Mouse (Mus musculus): ENCODE results near the gene Kdsr. TPM values are rescaled to one million over a fixed set of nuclear protein-coding genes. Genes with fewer than 3 reads are reported as not detected.

Kdsr gene
- polyA plus RNA-seq, 1 experiment from 2014 or later = 7.4 TPM

DNA sequence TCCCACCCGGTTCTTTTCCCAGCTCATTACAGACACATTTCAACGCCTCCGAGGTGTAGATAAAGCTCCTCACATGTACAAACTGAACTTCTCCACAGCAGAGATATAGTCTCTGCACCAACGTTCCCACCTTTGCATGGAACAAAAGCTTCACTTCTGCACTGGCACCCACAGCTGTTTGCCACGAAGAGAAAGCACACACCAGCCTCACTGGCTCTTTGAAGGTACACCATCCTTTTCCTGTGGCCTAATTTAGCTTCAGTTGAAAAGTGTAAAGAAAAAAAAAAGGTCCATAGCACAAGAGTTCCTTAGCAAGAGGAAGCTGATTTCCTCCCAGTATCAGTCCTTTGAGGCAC, 71.4 kb downstream of the Kdsr start:
- ATAC-seq (replicated peaks; ENCODE audit: insufficient number of reproducible peaks, insufficient read depth, low FRiP score, low read depth) = no peak
- Histone ChIP-seq H3K27ac (no peak overlapping the region), H3K36me3 (no peaks in the 10 kb centered on the region), H3K4me2 (peak overlapping the region; percentile 32), H3K9ac (no peak overlapping the region), H3K9me3 (replicated peaks) (no peaks in the 10 kb centered on the region), H3K4me3 (no peak overlapping the region), H3K27me3 (no peaks in the 10 kb centered on the region), H3K4me1 (replicated peaks) (peaks cover 13% of the 10 kb centered on the region)
- WGBS = 26% methylated on average over 5 of the region's 5 CpGs

DNA sequence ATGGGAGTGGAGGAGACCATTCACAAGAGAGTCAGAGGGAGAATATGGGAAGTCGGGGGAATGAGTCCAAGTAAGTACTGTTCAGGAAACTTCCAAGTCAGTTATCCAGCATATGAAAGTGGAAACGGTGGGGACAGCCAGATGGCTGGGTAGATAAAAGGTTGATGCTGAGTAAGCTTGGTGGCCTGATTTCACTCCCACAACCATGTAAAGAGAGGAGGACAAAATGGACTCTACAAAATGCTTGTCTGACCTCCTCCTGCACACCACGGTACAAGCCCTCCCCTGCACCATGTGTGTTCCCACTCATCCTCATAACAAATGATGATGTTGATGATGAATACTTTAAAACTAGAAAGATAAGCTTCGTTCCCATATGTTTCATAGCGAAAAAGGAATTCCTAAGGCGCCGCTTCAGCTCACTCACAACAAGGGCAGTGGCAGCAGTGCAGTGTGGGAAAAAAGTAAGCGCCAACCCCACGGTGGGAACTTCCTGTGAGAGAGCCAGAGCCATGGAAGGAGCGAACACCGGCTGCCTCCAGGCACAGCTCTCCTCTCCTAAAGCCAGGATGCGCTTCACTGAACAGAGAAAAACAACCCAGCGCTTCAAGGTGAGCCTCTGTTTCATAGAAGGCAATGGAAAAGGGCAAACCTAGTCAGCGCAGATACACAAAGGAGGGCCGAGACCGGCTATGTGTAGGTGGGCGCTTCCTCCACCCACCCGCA, 71.9 kb downstream of the Kdsr start:
- no peak overlapping the region for H3K9ac ChIP-seq

DNA sequence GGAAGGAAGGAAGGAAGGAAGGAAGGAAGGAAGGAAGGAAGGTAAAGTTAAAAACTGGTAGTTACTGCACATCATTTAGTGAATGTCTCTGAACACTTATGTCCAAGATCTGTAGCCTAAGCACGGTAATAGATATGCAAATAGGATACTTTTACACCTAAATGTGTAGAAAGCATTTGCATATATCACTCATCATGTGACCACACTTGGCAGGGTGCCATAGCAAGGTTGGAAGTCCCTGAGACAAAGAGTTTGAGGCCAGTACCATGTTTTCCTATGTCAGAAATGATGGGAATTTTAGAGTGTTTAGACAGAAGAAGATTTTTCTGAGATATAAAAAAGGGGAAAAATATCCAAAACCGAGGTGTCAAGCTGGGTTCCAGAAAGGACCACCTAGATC, 73.8 kb downstream of the Kdsr start:
- Histone ChIP-seq H3K4me1 (replicated peaks) (peaks cover 13% of the 10 kb centered on the region), H3K4me2 (no peak overlapping the region), H3K9me3 (replicated peaks) (no peaks in the 10 kb centered on the region), H3K36me3 (no peaks in the 10 kb centered on the region), H3K4me3 (no peak overlapping the region), H3K27ac (no peak overlapping the region), H3K9ac (no peak overlapping the region), H3K27me3 (no peaks in the 10 kb centered on the region)
- 76% methylated on average over 2 of the region's 2 CpGs for WGBS
- no peak for ATAC-seq (replicated peaks; ENCODE audit: insufficient number of reproducible peaks, insufficient read depth, low FRiP score, low read depth)

More for the DNA sequence above, 71.9 kb downstream of the Kdsr start:
- Histone ChIP-seq H3K27ac (no peak overlapping the region), H3K27me3 (no peaks in the 10 kb centered on the region), H3K4me2 (peak overlapping the region; percentile 32), H3K9me3 (replicated peaks) (no peaks in the 10 kb centered on the region), H3K36me3 (no peaks in the 10 kb centered on the region), H3K4me3 (no peak overlapping the region), H3K4me1 (replicated peaks) (peaks cover 13% of the 10 kb centered on the region)
- no peak for ATAC-seq (replicated peaks; ENCODE audit: insufficient number of reproducible peaks, insufficient read depth, low FRiP score, low read depth)
- WGBS = 61% methylated on average over 18 of the region's 18 CpGs

DNA sequence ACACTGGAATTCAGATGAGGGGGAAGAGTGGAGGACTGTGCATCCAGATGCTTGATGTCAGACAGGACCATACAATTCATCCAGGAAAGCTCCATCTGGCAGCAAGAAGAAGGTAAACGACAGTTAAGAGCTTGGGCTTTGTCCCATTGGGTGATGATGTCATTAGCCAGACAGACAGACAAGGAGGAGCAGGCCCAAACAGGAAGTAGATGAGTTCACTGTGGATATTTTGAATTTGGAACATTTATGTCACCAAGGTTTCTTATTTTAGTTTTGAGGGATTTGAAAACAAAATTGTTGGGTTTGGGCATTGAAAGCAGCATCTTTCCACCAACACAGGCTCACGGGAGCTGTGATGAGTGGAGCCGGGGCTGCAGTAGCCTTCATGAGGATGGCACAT, 75.0 kb downstream of the Kdsr start:
- H3K4me1 ChIP-seq (replicated peaks) = peaks cover 13% of the 10 kb centered on the region
- H3K36me3 ChIP-seq = no peaks in the 10 kb centered on the region
- H3K27ac ChIP-seq = no peak overlapping the region
- H3K4me2 ChIP-seq = no peak overlapping the region
- no peak overlapping the region for H3K9ac ChIP-seq
- H3K27me3 ChIP-seq = no peaks in the 10 kb centered on the region
- no peak for ATAC-seq (replicated peaks; ENCODE audit: insufficient number of reproducible peaks, insufficient read depth, low FRiP score, low read depth)
- no peak overlapping the region for H3K4me3 ChIP-seq
- 69% methylated on average over 3 of the region's 3 CpGs for WGBS
- H3K9me3 ChIP-seq (replicated peaks) = no peaks in the 10 kb centered on the region

DNA sequence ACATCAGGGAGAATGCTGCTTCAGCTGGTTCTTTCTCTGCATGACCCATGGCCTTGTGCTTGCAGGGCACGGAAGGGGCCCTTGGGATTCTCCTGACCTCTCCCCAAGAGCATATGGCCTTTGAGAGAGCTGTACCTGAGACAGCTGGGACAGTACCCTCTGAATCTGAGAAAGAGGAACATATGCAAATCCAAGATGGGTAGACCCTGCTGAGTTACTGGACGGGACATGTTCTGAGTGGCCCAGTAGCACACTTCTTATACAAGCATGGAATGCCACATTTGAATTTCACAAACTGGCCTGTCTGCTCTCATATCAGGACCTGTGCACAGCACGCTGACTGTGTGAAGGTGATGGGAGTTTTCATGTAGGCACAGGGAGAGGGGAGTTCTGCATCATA, 76.7 kb downstream of the Kdsr start:
- H3K9ac ChIP-seq = no peak overlapping the region
- no peak overlapping the region for H3K27ac ChIP-seq
- no peaks in the 10 kb centered on the region for H3K27me3 ChIP-seq
- H3K4me3 ChIP-seq = no peak overlapping the region
- H3K4me2 ChIP-seq = no peak overlapping the region
- no peaks in the 10 kb centered on the region for H3K36me3 ChIP-seq
- no peaks in the 10 kb centered on the region for H3K9me3 ChIP-seq (replicated peaks)
- H3K4me1 ChIP-seq (replicated peaks) = peaks cover 5% of the 10 kb centered on the region
- ATAC-seq (replicated peaks; ENCODE audit: insufficient number of reproducible peaks, insufficient read depth, low FRiP score, low read depth) = no peak
- 93% methylated on average over 3 of the region's 3 CpGs for WGBS

DNA sequence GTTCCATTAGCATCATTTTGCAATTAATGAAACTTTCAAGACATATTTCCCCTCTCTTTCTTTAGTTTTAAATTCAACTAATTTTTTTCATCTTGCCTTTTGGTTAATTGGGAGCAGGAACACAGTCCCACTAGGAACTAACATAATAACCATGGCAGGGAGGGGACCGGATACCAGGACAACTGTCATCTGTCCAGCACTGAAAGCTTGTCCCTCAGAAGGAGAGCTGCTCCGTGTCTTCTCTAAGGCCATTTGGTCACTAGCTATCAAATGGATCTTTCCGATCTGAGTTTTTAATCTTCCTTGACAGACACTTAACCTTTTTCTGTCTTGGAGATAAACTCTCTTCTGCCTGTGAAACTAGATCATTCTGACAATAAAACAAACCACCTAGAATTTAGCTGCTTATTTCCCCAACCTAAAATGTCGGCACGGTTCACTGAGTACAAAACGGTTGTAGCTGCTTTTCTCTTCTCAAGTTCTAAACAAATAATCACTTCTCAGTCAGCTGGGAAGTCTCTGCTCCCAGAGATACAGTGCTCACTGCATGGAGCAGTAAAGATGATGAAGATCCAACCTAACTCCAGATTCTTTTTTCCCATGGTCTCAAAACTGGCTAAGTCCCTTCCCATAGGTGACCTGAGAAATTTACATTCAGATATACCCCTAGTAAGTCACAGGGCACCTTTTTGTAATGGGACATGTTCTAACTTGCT, 79.6 kb downstream of the Kdsr start:
- H3K4me1 ChIP-seq (replicated peaks) = no peaks in the 10 kb centered on the region
- H3K9me3 ChIP-seq (replicated peaks) = no peaks in the 10 kb centered on the region
- ATAC-seq (replicated peaks; ENCODE audit: insufficient number of reproducible peaks, insufficient read depth, low FRiP score, low read depth) = no peak
- H3K27ac ChIP-seq = no peak overlapping the region
- whole genome bisulfite sequencing = 73% methylated on average over 6 of the region's 6 CpGs
- H3K4me3 ChIP-seq = no peak overlapping the region
- no peak overlapping the region for H3K4me2 ChIP-seq
- no peak overlapping the region for H3K9ac ChIP-seq
- H3K27me3 ChIP-seq = no peaks in the 10 kb centered on the region
- H3K36me3 ChIP-seq = no peaks in the 10 kb centered on the region

DNA sequence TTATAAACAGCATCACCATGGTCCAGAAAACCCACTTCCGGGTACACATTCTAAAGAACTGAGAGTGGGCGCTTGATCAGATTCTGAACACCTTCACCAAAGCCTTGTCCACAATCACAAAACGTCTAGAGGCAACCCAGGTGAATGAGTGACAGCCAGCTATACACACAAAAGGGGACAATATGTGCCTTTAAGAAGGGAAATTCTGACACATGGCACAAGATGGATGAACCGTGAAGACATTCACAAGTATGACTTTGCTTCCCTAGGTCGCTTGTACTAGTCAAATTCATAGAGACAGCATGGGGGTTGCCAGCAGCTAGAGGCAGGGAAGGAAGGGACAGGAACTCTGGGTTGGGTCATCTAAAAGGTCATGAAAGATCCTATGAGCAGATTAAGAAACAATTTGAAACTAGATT, 81.5 kb downstream of the Kdsr start:
- Histone ChIP-seq H3K36me3 (no peaks in the 10 kb centered on the region), H3K4me3 (no peak overlapping the region), H3K27me3 (no peaks in the 10 kb centered on the region), H3K9ac (no peak overlapping the region), H3K4me1 (replicated peaks) (no peaks in the 10 kb centered on the region), H3K27ac (no peak overlapping the region), H3K4me2 (no peak overlapping the region), H3K9me3 (replicated peaks) (no peaks in the 10 kb centered on the region)
- no peak for ATAC-seq (replicated peaks; ENCODE audit: insufficient number of reproducible peaks, insufficient read depth, low FRiP score, low read depth)
- WGBS = 75% methylated on average over 5 of the region's 5 CpGs

Other genes starting within 250 kb of the Kdsr start
- gene Bcl2, start 45.5 kb downstream of the Kdsr start, polyA plus RNA-seq (2015; fragmentation: Nextera tagmentation; extraction: Ambion mirVana) = 7.4 and 10.1 TPM in 2 replicates
- 39.3 and 41.1 TPM in 2 replicates for gene Vps4b, start 37.0 kb upstream of the Kdsr start, polyA plus RNA-seq (2015; fragmentation: Nextera tagmentation; extraction: Ambion mirVana)
- gene Serpinb5, start 101.4 kb upstream of the Kdsr start, polyA plus RNA-seq (2015; fragmentation: Nextera tagmentation; extraction: Ambion mirVana) = 0.11 and 0.37 TPM in 2 replicates
- 0.37 and 0.82 TPM in 2 replicates for gene Serpinb12, start 174.7 kb upstream of the Kdsr start, polyA plus RNA-seq (2015; fragmentation: Nextera tagmentation; extraction: Ambion mirVana)
- gene Serpinb13, start 221.3 kb upstream of the Kdsr start, polyA plus RNA-seq (2015; fragmentation: Nextera tagmentation; extraction: Ambion mirVana) = not detected in 2 replicates